Mouse (Mus musculus): Measurements from ENCODE around the gene Rapgef1. TPM values are rescaled to one million over a fixed set of nuclear protein-coding genes. Genes with fewer than 3 reads are reported as not detected.

The Rapgef1 gene
- total RNA-seq, 1 experiment: 48.5 TPM

DNA sequence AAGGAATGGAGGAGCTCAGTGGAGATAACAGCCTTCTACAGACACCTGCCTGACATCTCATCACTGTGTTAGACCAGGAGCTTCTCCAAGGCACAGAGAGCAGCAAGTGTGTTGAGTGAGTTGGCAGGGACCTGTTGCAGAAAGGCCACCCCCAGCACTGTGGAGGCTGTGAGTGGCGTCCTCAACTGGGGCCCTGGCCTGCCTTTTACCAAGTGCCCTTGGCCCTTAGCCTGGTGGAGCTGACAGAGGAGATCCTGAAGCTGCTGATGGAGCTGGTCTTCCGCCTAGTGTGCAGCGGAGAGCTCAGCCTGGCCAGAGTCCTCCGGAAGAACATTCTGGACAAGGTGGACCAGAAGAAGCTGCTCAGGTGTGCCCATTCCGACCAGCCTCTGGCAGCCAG lies 113.8 kb downstream of the Rapgef1 start:
- no peak for DNase-seq (ENCODE audit: low read depth, low spot score)
- Histone ChIP-seq H3K4me3 (ENCODE audit: insufficient read depth in 1 of 2, low read depth in 1 of 2, low read length in 2 of 2, poor library complexity in 1 of 2, severe bottlenecking in 1 of 2) (no peak overlapping the region), H3K9ac (ENCODE audit: insufficient read depth, low read depth, low read length, poor library complexity, severe bottlenecking) (no peak overlapping the region), H3K36me3 (ENCODE audit: control insufficient read depth, insufficient read depth, low read length, poor library complexity, severe bottlenecking) (peaks cover 64% of the 10 kb centered on the region), H3K27ac (ENCODE audit: insufficient read depth, low read depth, low read length, poor library complexity, severe bottlenecking) (no peak overlapping the region), H3K9me3 (ENCODE audit: control insufficient read depth, insufficient read depth, low read depth, low read length) (no peaks in the 10 kb centered on the region), H3K4me1 (ENCODE audit: control insufficient read depth in 2 of 2, insufficient read depth in 2 of 2, low read length in 2 of 2, poor library complexity in 1 of 2) (peaks cover 3 to 22% of the 10 kb centered on the region in 2 experiments; a peak in 3 of 4 replicates)
- TF ChIP-seq ZC3H11A (IDR thresholded peaks at IDR 0.05; ENCODE audit: borderline replicate concordance, low read depth, low read length) (no peak), ZNF384 (IDR thresholded peaks at IDR 0.05; ENCODE audit: low read depth, low read length) (no peak), CHD2 (IDR thresholded peaks at IDR 0.05; ENCODE audit: low read depth, low read length) (no peak), HCFC1 (IDR thresholded peaks at IDR 0.05; ENCODE audit: borderline replicate concordance, insufficient read depth, low read length) (no peak), MAFK (IDR thresholded peaks at IDR 0.05; ENCODE audit: insufficient read depth, low read depth, low read length) (no peak)
- in situ Hi-C loops (cut with MboI; ENCODE audit: low sequenced_read_pairs in 2 of 2, unreplicated experiment in 2 of 2): no loop called here

DNA sequence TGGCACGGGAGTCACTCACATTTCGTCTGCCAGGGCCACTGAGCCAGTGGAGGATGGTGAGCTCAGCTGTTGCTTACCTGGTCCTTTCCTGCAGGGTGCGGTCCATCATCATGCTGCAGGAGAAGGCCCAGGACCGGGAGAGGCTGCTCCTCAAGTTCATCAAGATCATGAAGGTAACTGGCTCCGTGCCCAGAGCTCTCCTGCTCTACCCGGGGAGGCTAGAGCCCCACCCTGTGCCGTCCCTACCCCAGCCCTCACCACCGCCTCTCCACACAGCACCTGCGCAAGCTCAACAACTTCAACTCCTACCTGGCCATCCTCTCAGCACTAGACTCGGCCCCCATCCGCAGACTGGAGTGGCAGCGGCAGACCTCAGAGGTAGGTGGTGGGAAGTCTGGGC lies 116.2 kb downstream of the Rapgef1 start:
- H3K9ac ChIP-seq (ENCODE audit: insufficient read depth, low read depth, low read length, poor library complexity, severe bottlenecking): no peak overlapping the region
- peaks cover 0 to 10% of the 10 kb centered on the region in 2 experiments; a peak in 1 of 4 replicates for H3K4me1 ChIP-seq (ENCODE audit: control insufficient read depth in 2 of 2, insufficient read depth in 2 of 2, low read length in 2 of 2, poor library complexity in 1 of 2)
- TF ChIP-seq MAFK (IDR thresholded peaks at IDR 0.05; ENCODE audit: insufficient read depth, low read depth, low read length) (no peak), ZNF384 (IDR thresholded peaks at IDR 0.05; ENCODE audit: low read depth, low read length) (no peak), ZC3H11A (IDR thresholded peaks at IDR 0.05; ENCODE audit: borderline replicate concordance, low read depth, low read length) (no peak)
- no peak overlapping the region for H3K27ac ChIP-seq (ENCODE audit: insufficient read depth, low read depth, low read length, poor library complexity, severe bottlenecking)
- no peak for DNase-seq (ENCODE audit: low read depth, low spot score)
- H3K36me3 ChIP-seq (ENCODE audit: control insufficient read depth, insufficient read depth, low read length, poor library complexity, severe bottlenecking): peaks cover 65% of the 10 kb centered on the region
- no peaks in the 10 kb centered on the region for H3K9me3 ChIP-seq (ENCODE audit: control insufficient read depth, insufficient read depth, low read depth, low read length)
- in situ Hi-C loops (cut with MboI; ENCODE audit: low sequenced_read_pairs in 2 of 2, unreplicated experiment in 2 of 2): no loop called here
- H3K4me3 ChIP-seq (ENCODE audit: insufficient read depth in 1 of 2, low read depth in 1 of 2, low read length in 2 of 2, poor library complexity in 1 of 2, severe bottlenecking in 1 of 2): no peak overlapping the region

- Histone ChIP-seq H3K4me3 (ENCODE audit: insufficient read depth in 1 of 2, low read depth in 1 of 2, low read length in 2 of 2, poor library complexity in 1 of 2, severe bottlenecking in 1 of 2) (no peak overlapping the region), H3K9me3 (ENCODE audit: control insufficient read depth, insufficient read depth, low read depth, low read length) (no peaks in the 10 kb centered on the region), H3K27ac (ENCODE audit: insufficient read depth, low read depth, low read length, poor library complexity, severe bottlenecking) (no peak overlapping the region), H3K36me3 (ENCODE audit: control insufficient read depth, insufficient read depth, low read length, poor library complexity, severe bottlenecking) (peaks cover 63% of the 10 kb centered on the region), H3K4me1 (ENCODE audit: control insufficient read depth in 2 of 2, insufficient read depth in 2 of 2, low read length in 2 of 2, poor library complexity in 1 of 2) (peaks cover 0 to 10% of the 10 kb centered on the region in 2 experiments; a peak in 1 of 4 replicates), H3K9ac (ENCODE audit: insufficient read depth, low read depth, low read length, poor library complexity, severe bottlenecking) (no peak overlapping the region)
- in situ Hi-C loops (cut with MboI; ENCODE audit: low sequenced_read_pairs in 2 of 2, unreplicated experiment in 2 of 2): no loop called here
- DNase-seq (ENCODE audit: low read depth, low spot score): no peak
- TF ChIP-seq MAFK (IDR thresholded peaks at IDR 0.05; ENCODE audit: insufficient read depth, low read depth, low read length): no peak
These were observed 117.8 kb downstream of the Rapgef1 start for GRCm38 (mm10) chr2:29737209-29737925.

GRCm38 (mm10) chr2:29738799-29739198 lies 119.3 kb downstream of the Rapgef1 start:
- H3K36me3 ChIP-seq (ENCODE audit: control insufficient read depth, insufficient read depth, low read length, poor library complexity, severe bottlenecking): peaks cover 50% of the 10 kb centered on the region
- TF ChIP-seq CHD2 (IDR thresholded peaks at IDR 0.05; ENCODE audit: low read depth, low read length) (no peak), MAFK (IDR thresholded peaks at IDR 0.05; ENCODE audit: insufficient read depth, low read depth, low read length) (no peak), HCFC1 (IDR thresholded peaks at IDR 0.05; ENCODE audit: borderline replicate concordance, insufficient read depth, low read length) (no peak), ZC3H11A (IDR thresholded peaks at IDR 0.05; ENCODE audit: borderline replicate concordance, low read depth, low read length) (no peak), ZNF384 (IDR thresholded peaks at IDR 0.05; ENCODE audit: low read depth, low read length) (no peak)
- no peak overlapping the region for H3K4me3 ChIP-seq (ENCODE audit: insufficient read depth in 1 of 2, low read depth in 1 of 2, low read length in 2 of 2, poor library complexity in 1 of 2, severe bottlenecking in 1 of 2)
- H3K27ac ChIP-seq (ENCODE audit: insufficient read depth, low read depth, low read length, poor library complexity, severe bottlenecking): no peak overlapping the region
- no peak overlapping the region for H3K9ac ChIP-seq (ENCODE audit: insufficient read depth, low read depth, low read length, poor library complexity, severe bottlenecking)
- peaks cover 2 to 8% of the 10 kb centered on the region in 2 experiments; a peak in 1 of 4 replicates for H3K4me1 ChIP-seq (ENCODE audit: control insufficient read depth in 2 of 2, insufficient read depth in 2 of 2, low read length in 2 of 2, poor library complexity in 1 of 2)
- H3K9me3 ChIP-seq (ENCODE audit: control insufficient read depth, insufficient read depth, low read depth, low read length): no peaks in the 10 kb centered on the region
- in situ Hi-C loops (cut with MboI; ENCODE audit: low sequenced_read_pairs in 2 of 2, unreplicated experiment in 2 of 2): no loop called here
- DNase-seq (ENCODE audit: low read depth, low spot score): no peak

DNA sequence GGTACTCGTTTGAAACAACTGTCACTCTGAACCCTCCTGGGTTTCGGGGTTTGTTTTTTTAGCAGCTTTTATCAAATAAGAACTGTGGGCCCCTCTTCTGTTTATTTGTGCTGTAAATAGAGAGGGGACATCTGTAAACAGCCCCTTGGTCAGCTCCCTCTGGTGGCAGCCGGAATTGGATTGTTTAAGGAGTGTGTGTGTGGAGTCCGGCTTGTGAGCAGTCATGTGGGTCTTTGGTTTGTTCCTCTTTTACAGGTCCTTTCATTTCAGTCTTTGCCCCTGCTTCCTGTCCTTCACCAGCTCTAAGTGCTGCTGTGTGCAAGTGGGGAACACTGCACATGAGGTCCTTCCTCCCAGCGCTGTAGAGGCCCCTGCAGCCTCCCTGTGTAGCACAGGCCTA lies 119.8 kb downstream of the Rapgef1 start:
- H3K9ac ChIP-seq (ENCODE audit: insufficient read depth, low read depth, low read length, poor library complexity, severe bottlenecking): no peak overlapping the region
- no peaks in the 10 kb centered on the region for H3K9me3 ChIP-seq (ENCODE audit: control insufficient read depth, insufficient read depth, low read depth, low read length)
- no peak overlapping the region for H3K4me3 ChIP-seq (ENCODE audit: insufficient read depth in 1 of 2, low read depth in 1 of 2, low read length in 2 of 2, poor library complexity in 1 of 2, severe bottlenecking in 1 of 2)
- DNase-seq (ENCODE audit: low read depth, low spot score): no peak
- in situ Hi-C loops (cut with MboI; ENCODE audit: low sequenced_read_pairs in 2 of 2, unreplicated experiment in 2 of 2): no loop called here
- peaks cover 44% of the 10 kb centered on the region for H3K36me3 ChIP-seq (ENCODE audit: control insufficient read depth, insufficient read depth, low read length, poor library complexity, severe bottlenecking)
- H3K4me1 ChIP-seq (ENCODE audit: control insufficient read depth in 2 of 2, insufficient read depth in 2 of 2, low read length in 2 of 2, poor library complexity in 1 of 2): peaks cover 2 to 12% of the 10 kb centered on the region in 2 experiments; a peak in 2 of 4 replicates
- H3K27ac ChIP-seq (ENCODE audit: insufficient read depth, low read depth, low read length, poor library complexity, severe bottlenecking): no peak overlapping the region
- TF ChIP-seq MAFK (IDR thresholded peaks at IDR 0.05; ENCODE audit: insufficient read depth, low read depth, low read length): no peak
- TF ChIP-seq ZC3H11A (IDR thresholded peaks at IDR 0.05; ENCODE audit: borderline replicate concordance, low read depth, low read length): no peak
- TF ChIP-seq ZNF384 (IDR thresholded peaks at IDR 0.05; ENCODE audit: low read depth, low read length): no peak
- TF ChIP-seq HCFC1 (IDR thresholded peaks at IDR 0.05; ENCODE audit: borderline replicate concordance, insufficient read depth, low read length): no peak
- TF ChIP-seq CHD2 (IDR thresholded peaks at IDR 0.05; ENCODE audit: low read depth, low read length): no peak

All from ES-E14 (cell line).